Mouse (Mus musculus) lung, postnatal 0 days (tissue): ENCODE data around the gene Osbp2. TPM values are rescaled to one million over a fixed set of nuclear protein-coding genes. Genes with fewer than 3 reads are reported as not detected.

ENCODE experiments used
- ATAC-seq: fragments of 200-750 bp; cut with Nextera tagmentation; 2 replicates; pipeline ENCODE4 v1.8.0; 2017; ENCODE audit warnings: moderate library complexity
- DNase-seq: peaks from one replicate; pipeline ENCODE4 v3.0.0-alpha.2; 2016; ENCODE audit warnings: low spot score
- H3K27ac ChIP-seq: fragments of 300-500 bp; sonication (generic); 2 replicates; pipeline ENCODE4 v1.5.1; 2014; ENCODE audit warnings: antibody characterized with exemption, mild to moderate bottlenecking, low read length, mixed read lengths
- H3K27me3 ChIP-seq: fragments of 300-500 bp; sonication (generic); replicated peaks from 2 replicates; pipeline ENCODE4 v1.6.1; 2014; ENCODE audit warnings: low read length, mixed read lengths; ENCODE audit not compliant: insufficient read depth
- H3K36me3 ChIP-seq: fragments of 300-500 bp; sonication (generic); 2 replicates; pipeline ENCODE4 v1.6.1; 2014; ENCODE audit warnings: low read length, mixed read lengths; ENCODE audit not compliant: insufficient read depth
- H3K4me1 ChIP-seq: fragments of 300-500 bp; sonication (generic); 2 replicates; pipeline ENCODE4 v1.6.1; 2014; ENCODE audit warnings: antibody characterized with exemption, low read depth, low read length, mixed read lengths; ENCODE audit not compliant: insufficient read depth
- H3K4me2 ChIP-seq: fragments of 300-500 bp; sonication (generic); replicated peaks from 2 replicates; pipeline ENCODE4 v1.6.1; 2014; ENCODE audit warnings: low read depth, mild to moderate bottlenecking, low read length, moderate library complexity, mixed read lengths
- H3K4me3 ChIP-seq: fragments of 300-500 bp; sonication (generic); 2 replicates; pipeline ENCODE4 v1.5.1; 2014; ENCODE audit warnings: low read depth, low read length
- H3K9ac ChIP-seq: fragments of 300-500 bp; sonication (generic); replicated peaks from 2 replicates; pipeline ENCODE4 v1.6.1; 2014; ENCODE audit warnings: low read depth, mild to moderate bottlenecking
- H3K9me3 ChIP-seq: fragments of 300-500 bp; sonication (generic); 2 replicates; pipeline ENCODE4 v1.6.1; 2016; ENCODE audit warnings: low read length, mixed read lengths
- CTCF ChIP-seq: IDR thresholded peaks from 2 replicates; pipeline ENCODE4 v1.5.1; 2016; ENCODE audit warnings: antibody characterized with exemption, mild to moderate bottlenecking
- EP300 ChIP-seq: IDR thresholded peaks from 2 replicates; pipeline ENCODE4 v1.6.1; 2016; ENCODE audit warnings: antibody characterized with exemption, mild to moderate bottlenecking, control low read depth
- WGBS: fragments of 180-500 bp; shearing (Covaris S2); extraction: QIAGEN DNeasy Blood & Tissue Kit; methylation state at CpG from one replicate; pipeline ENCODE4 v1.1.7; 2014; 5-methylcytosine and 5-hydroxymethylcytosine counted together
- polyA plus RNA-seq: library from polyadenylated mRNA; unstranded; fragments of >200 nt; fragmentation: Nextera tagmentation; extraction: Ambion mirVana; gene quantifications from 2 replicates; pipeline ENCODE4 v1.2.1, GENCODE M21; 2015

Gene Osbp2
- polyA plus RNA-seq, 1 experiment from 2014 or later: 0.17 TPM

DNA sequence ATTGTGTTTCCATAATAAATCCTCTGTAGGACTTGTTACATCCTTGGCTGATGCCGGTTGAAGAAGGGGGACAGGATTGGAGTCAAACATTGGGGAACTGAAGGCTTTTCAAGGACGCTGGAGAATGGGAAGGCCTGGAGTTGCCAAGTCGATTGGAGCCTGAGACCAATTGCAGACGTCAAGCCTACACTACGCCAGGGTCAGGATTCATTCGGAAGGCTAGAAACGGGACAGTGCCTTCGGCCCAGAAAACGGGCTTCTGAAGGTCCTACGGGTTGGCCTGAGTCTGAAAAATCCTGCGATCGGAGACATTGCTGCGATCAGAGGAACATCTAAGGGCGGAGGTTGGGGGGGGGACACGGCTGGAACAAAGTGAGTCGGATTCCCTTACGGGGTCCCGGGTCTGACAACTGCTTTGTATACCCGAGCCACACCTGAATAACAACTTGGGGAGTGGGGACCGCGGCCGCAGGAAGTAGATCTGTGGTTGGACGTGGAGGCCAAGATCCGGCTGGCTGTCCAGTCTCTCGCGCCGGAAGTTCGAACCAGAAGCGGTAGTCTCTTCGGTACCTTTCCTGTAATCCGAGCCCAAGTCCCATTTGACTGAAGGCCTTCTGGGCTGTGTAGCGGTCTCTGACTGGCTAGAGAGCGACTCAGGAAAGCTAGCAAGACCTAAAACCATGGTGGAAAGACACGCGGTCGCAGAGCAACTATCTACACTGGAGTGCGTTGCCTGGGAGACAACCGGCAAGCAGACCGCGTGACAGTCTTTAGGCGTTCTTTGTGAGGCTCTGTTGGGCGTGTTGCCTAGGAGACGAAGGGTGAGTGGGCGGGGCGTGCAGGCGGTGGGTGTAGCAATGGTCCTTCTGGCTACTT, 30.9 kb upstream of the Osbp2 start, which contains the start of the genes 4921536K21Rik and Dusp18:
4921536K21Rik (minus strand) TSS at position 693 of the 876 bp plus-strand sequence.
Dusp18 (plus strand) TSS at position 835 of the 876 bp plus-strand sequence.
- peak within 1 kb of the TSS; percentile 80 for H3K4me2 ChIP-seq
- no peaks in the 10 kb centered on the region for H3K36me3 ChIP-seq
- DNase-seq (peak; percentile 97), ATAC-seq (peak; percentile 100)
- no peaks in the 10 kb centered on the region for H3K27me3 ChIP-seq
- TF ChIP-seq CTCF: no peak
- no peak for TF ChIP-seq EP300
- H3K4me1 ChIP-seq: peaks cover 5% of the 10 kb centered on the region; the same call in 1 of the 2 replicates
- 5% methylated on average over 46 of the region's 46 CpGs for WGBS
- peak within 1 kb of the TSS; percentile 26; the same call in 1 of the 2 replicates for H3K9ac ChIP-seq
- H3K4me3 ChIP-seq: peak within 1 kb of the TSS; percentile 40
- no peaks in the 10 kb centered on the region for H3K9me3 ChIP-seq
- H3K27ac ChIP-seq: peak within 1 kb of the TSS; percentile 77

- H3K4me2 ChIP-seq: no peak overlapping the region
- 75% methylated on average over 6 of the region's 6 CpGs for WGBS
- H3K36me3 ChIP-seq: no peaks in the 10 kb centered on the region
- H3K9ac ChIP-seq: no peak overlapping the region
- no peak overlapping the region for H3K4me3 ChIP-seq
- no peak for ATAC-seq
- H3K4me1 ChIP-seq: peaks cover 5% of the 10 kb centered on the region; the same call in 1 of the 2 replicates
- TF ChIP-seq CTCF (no peak), EP300 (no peak)
- no peaks in the 10 kb centered on the region for H3K9me3 ChIP-seq
- no peaks in the 10 kb centered on the region for H3K27me3 ChIP-seq
- no peak for DNase-seq
- H3K27ac ChIP-seq: no peak overlapping the region
Observed at GRCm38 (mm10) chr11:3893970-3894369, 30.3 kb upstream of the Osbp2 start.

DNA sequence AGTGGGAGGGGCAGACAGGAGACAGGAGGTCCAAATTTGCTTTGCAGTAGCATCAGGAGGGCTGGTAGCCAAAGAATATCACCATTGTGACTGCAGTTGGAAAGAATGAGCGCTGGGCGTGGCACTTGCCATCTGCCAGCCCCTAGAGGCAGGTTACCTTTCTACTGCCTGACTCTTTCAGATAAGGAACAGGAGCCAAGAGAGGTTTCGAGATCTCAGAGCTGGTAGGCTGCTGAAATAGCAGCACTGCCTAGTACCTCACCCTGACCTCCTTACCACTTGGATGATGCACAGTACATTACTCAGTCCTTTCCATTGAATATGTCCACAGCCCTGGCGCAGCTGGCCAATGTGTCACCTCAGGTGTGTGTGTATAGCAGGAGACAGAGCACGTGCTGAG, 23.6 kb upstream of the Osbp2 start:
- Histone ChIP-seq H3K27ac (no peak overlapping the region), H3K4me3 (no peak overlapping the region), H3K36me3 (no peaks in the 10 kb centered on the region), H3K27me3 (no peaks in the 10 kb centered on the region), H3K4me2 (no peak overlapping the region), H3K9me3 (no peaks in the 10 kb centered on the region), H3K4me1 (no peaks in the 10 kb centered on the region), H3K9ac (no peak overlapping the region)
- peak; percentile 12 for DNase-seq
- 64% methylated on average over 5 of the region's 5 CpGs for WGBS
- no peak for ATAC-seq
- TF ChIP-seq EP300: no peak
- TF ChIP-seq CTCF: no peak

- H3K36me3 ChIP-seq: no peaks in the 10 kb centered on the region
- H3K4me1 ChIP-seq: no peaks in the 10 kb centered on the region
- TF ChIP-seq EP300: no peak
- no peak for TF ChIP-seq CTCF
- H3K9me3 ChIP-seq: no peaks in the 10 kb centered on the region
- no peak overlapping the region for H3K4me2 ChIP-seq
- H3K27me3 ChIP-seq: no peaks in the 10 kb centered on the region
- H3K4me3 ChIP-seq: no peak overlapping the region
- H3K27ac ChIP-seq: no peak overlapping the region
- no peak for ATAC-seq
- DNase-seq: no peak
- WGBS: 84% methylated on average over 3 of the region's 3 CpGs
- H3K9ac ChIP-seq: no peak overlapping the region
Observed at GRCm38 (mm10) chr11:3883711-3884110, 20.0 kb upstream of the Osbp2 start.

GRCm38 (mm10) chr11:3879836-3880235, 16.1 kb upstream of the Osbp2 start:
- H3K4me1 ChIP-seq: no peaks in the 10 kb centered on the region
- no peak overlapping the region for H3K27ac ChIP-seq
- H3K36me3 ChIP-seq: no peaks in the 10 kb centered on the region
- DNase-seq (peak; percentile 79), ATAC-seq (0 out of 2 replicates have a peak, but pooled peaks have one; percentile 47)
- WGBS: 32% methylated on average over 2 of the region's 2 CpGs
- no peaks in the 10 kb centered on the region for H3K27me3 ChIP-seq
- H3K9me3 ChIP-seq: no peaks in the 10 kb centered on the region
- H3K9ac ChIP-seq: no peak overlapping the region
- no peak overlapping the region for H3K4me3 ChIP-seq
- H3K4me2 ChIP-seq: no peak overlapping the region
- TF ChIP-seq CTCF (peak; percentile 94), EP300 (no peak)

DNA sequence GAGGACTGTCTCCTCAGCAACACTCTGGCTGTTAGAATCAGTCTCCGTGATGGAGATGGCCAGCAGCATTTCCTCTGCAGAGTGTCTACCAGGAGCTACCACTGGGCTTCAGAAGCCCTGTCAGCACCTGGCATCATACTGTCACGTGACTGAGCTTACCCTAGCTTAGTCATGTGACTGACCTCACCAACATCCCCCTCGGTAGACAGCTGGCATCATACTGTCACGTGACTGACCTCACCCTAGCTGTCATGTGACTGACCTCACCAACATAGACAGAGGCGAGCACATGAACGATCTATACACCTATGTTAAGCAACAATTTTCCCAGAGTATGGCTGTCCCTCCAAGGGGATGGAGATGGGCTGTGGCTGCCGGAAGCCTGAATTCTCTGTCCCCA, 15.0 kb upstream of the Osbp2 start:
- no peak overlapping the region for H3K9ac ChIP-seq
- ATAC-seq (no peak), DNase-seq (no peak)
- no peaks in the 10 kb centered on the region for H3K9me3 ChIP-seq
- WGBS: 62% methylated on average over 7 of the region's 7 CpGs
- no peaks in the 10 kb centered on the region for H3K27me3 ChIP-seq
- H3K4me1 ChIP-seq: no peaks in the 10 kb centered on the region
- TF ChIP-seq EP300 (no peak), CTCF (no peak)
- H3K4me3 ChIP-seq: no peak overlapping the region
- no peak overlapping the region for H3K27ac ChIP-seq
- H3K4me2 ChIP-seq: no peak overlapping the region
- no peaks in the 10 kb centered on the region for H3K36me3 ChIP-seq
